ENCODE assay signal across 8 mouse cellular contexts in the genomic region with DNA sequence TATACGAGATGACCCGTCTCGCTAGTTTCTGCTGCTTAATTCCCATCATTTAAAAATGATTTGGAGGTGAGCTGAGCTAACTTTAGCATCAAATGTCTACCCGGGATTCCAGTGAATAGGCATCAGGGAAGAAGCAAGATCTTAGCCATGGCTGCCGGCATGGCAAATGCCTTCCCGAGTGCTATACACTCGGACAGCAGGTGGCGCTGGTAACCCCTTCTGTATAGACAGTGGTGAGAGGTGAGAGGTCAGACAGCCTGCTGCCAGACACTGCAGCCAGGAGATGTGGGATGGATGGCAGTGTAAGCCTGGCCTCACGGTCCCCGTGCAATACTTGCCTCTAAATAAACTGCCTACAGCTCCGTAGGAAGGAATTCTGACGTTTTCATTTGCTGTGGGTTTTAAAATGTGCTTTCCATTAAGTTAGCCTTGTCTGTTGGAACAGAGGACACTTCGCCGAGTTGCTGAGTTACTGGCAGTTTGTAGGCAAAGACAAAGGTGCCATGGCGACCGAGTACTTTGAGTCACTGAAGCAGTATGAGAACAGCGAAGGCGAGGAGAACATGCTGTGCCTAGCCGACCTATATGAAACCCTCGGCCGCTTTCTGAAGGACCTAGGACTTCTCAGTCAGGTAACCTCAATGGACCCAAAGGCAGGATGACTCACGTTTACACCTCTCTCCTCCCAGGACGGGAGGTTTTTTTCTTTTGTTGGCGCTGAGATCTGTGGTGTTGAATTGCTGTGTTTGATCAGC. TPM values are rescaled to one million over a fixed set of nuclear protein-coding genes. Genes with fewer than 3 reads are reported as not detected.
DNase-seq lines count a peak whose midpoint lies in the region; ATAC-seq lines count a peak whose summit lies in the region.

No protein-coding gene starts in this region.

- H3K4me1 ChIP-seq in forebrain, embryonic 10.5 days: 0 out of 2 replicates have a peak, but pooled peaks cover 5% of the 10 kb centered on the region
- H3K4me1 ChIP-seq in forebrain, embryonic 16.5 days (replicated peaks; ENCODE audit: control insufficient read depth, insufficient read depth, low read length): no peaks in the 10 kb centered on the region
- no peaks in the 10 kb centered on the region for H3K4me1 ChIP-seq in brown adipose tissue, adult 24 weeks (ENCODE audit: control insufficient read depth, insufficient read depth, insufficient read length, low read length)
- no peaks in the 10 kb centered on the region for H3K4me1 ChIP-seq in forebrain, embryonic 13.5 days
- H3K4me1 ChIP-seq in hindbrain, embryonic 14.5 days (replicated peaks; ENCODE audit: control insufficient read depth, insufficient read depth, low read length): no peaks in the 10 kb centered on the region

- no peak overlapping the region for H3K4me3 ChIP-seq in forebrain, embryonic 10.5 days
- no peak overlapping the region for H3K4me3 ChIP-seq in forebrain, embryonic 16.5 days (replicated peaks; ENCODE audit: low read length)
- H3K4me3 ChIP-seq in brown adipose tissue, adult 24 weeks (ENCODE audit: insufficient read depth, low read depth, low read length): peak overlapping the region; percentile 37
- no peak overlapping the region for H3K4me3 ChIP-seq in forebrain, embryonic 13.5 days
- no peak overlapping the region for H3K4me3 ChIP-seq in hindbrain, embryonic 14.5 days (replicated peaks; ENCODE audit: low read length)

- DNase-seq in forebrain, embryonic 10.5 days (ENCODE audit: extremely low spot score, low spot score): peak; percentile 69
- peak; percentile 74 for DNase-seq in hindbrain, embryonic 14.5 days (ENCODE audit: low spot score)
- peak; percentile 67 to 71 for DNase-seq in layer of hippocampus, postnatal 36 days
- peak; percentile 71 to 80 for DNase-seq in lung, postnatal 4 days
- peak; percentile 39 for DNase-seq in spleen, adult 12 weeks (ENCODE audit: low spot score)

- H3K27me3 ChIP-seq in forebrain, embryonic 10.5 days (ENCODE audit: poor library complexity, severe bottlenecking): no peaks in the 10 kb centered on the region
- H3K27me3 ChIP-seq in forebrain, embryonic 16.5 days (replicated peaks; ENCODE audit: control insufficient read depth, insufficient read depth, low read length): no peaks in the 10 kb centered on the region
- no peaks in the 10 kb centered on the region for H3K27me3 ChIP-seq in forebrain, embryonic 13.5 days
- no peaks in the 10 kb centered on the region for H3K27me3 ChIP-seq in hindbrain, embryonic 14.5 days (ENCODE audit: control insufficient read depth, insufficient read depth, low read length)

- WGBS in forebrain, embryonic 10.5 days: 53% methylated on average over 24 of the region's 24 CpGs
- WGBS in forebrain, embryonic 16.5 days: 55% methylated on average over 24 of the region's 24 CpGs
- 49% methylated on average over 24 of the region's 24 CpGs for WGBS in forebrain, embryonic 13.5 days
- 44% methylated on average over 24 of the region's 24 CpGs for WGBS in hindbrain, embryonic 14.5 days

- peaks cover 40% of the 10 kb centered on the region for H3K36me3 ChIP-seq in forebrain, embryonic 10.5 days (replicated peaks)
- no peaks in the 10 kb centered on the region for H3K36me3 ChIP-seq in forebrain, embryonic 16.5 days (ENCODE audit: control insufficient read depth, insufficient read depth)
- peaks cover 21% of the 10 kb centered on the region for H3K36me3 ChIP-seq in forebrain, embryonic 13.5 days (ENCODE audit: poor library complexity, severe bottlenecking)
- H3K36me3 ChIP-seq in hindbrain, embryonic 14.5 days (replicated peaks; ENCODE audit: control insufficient read depth, insufficient read depth): peaks cover 41% of the 10 kb centered on the region

- H3K9me3 ChIP-seq in forebrain, embryonic 10.5 days: no peaks in the 10 kb centered on the region
- H3K9me3 ChIP-seq in forebrain, embryonic 16.5 days (ENCODE audit: control insufficient read depth, low read length): no peaks in the 10 kb centered on the region
- no peaks in the 10 kb centered on the region for H3K9me3 ChIP-seq in forebrain, embryonic 13.5 days (replicated peaks)
- H3K9me3 ChIP-seq in hindbrain, embryonic 14.5 days (ENCODE audit: control insufficient read depth, low read length): no peaks in the 10 kb centered on the region

- H3K27ac ChIP-seq in forebrain, embryonic 10.5 days: no peak overlapping the region
- no peak overlapping the region for H3K27ac ChIP-seq in forebrain, embryonic 16.5 days (ENCODE audit: low read length)
- H3K27ac ChIP-seq in brown adipose tissue, adult 24 weeks (replicated peaks; ENCODE audit: low read depth, low read length): no peak overlapping the region
- H3K27ac ChIP-seq in forebrain, embryonic 13.5 days: no peak overlapping the region
- no peak overlapping the region for H3K27ac ChIP-seq in hindbrain, embryonic 14.5 days

- ATAC-seq in forebrain, embryonic 16.5 days: no peak; the same call in 1 of the 2 replicates
- 0 out of 2 replicates have a peak, but pooled peaks have one; percentile 50 for ATAC-seq in forebrain, embryonic 13.5 days
- 0 out of 2 replicates have a peak, but pooled peaks have one; percentile 51 for ATAC-seq in hindbrain, embryonic 14.5 days (ENCODE audit: low FRiP score)

- H3K4me2 ChIP-seq in forebrain, embryonic 16.5 days (ENCODE audit: low read length): no peak overlapping the region
- no peak overlapping the region for H3K4me2 ChIP-seq in forebrain, embryonic 13.5 days
- H3K4me2 ChIP-seq in hindbrain, embryonic 14.5 days (replicated peaks): no peak overlapping the region

- no peak overlapping the region for H3K9ac ChIP-seq in forebrain, embryonic 16.5 days (replicated peaks; ENCODE audit: low read depth, low read length)
- no peak overlapping the region for H3K9ac ChIP-seq in forebrain, embryonic 13.5 days
- H3K9ac ChIP-seq in hindbrain, embryonic 14.5 days: no peak overlapping the region; the same call in 1 of the 2 replicates

RNA-seq across cellular contexts. Expression of a gene that starts 5.0 kb away (rescaled TPM):
- polyA plus RNA-seq in forebrain, embryonic 10.5 days (2016; fragmentation: Nextera tagmentation; extraction: Ambion mirVana): not detected in 2 replicates
- not detected in 2 replicates for polyA plus RNA-seq in forebrain, embryonic 16.5 days (2015; fragmentation: Nextera tagmentation; extraction: Ambion mirVana)
- not detected in 2 replicates for polyA plus RNA-seq in brown adipose tissue, adult 24 weeks (2012; ENCODE audit: insufficient read depth, insufficient read length, missing spikeins)
- polyA plus RNA-seq in forebrain, embryonic 13.5 days (2015; fragmentation: Nextera tagmentation; extraction: Ambion mirVana): not detected in 2 replicates
- not detected in 2 replicates for polyA plus RNA-seq in hindbrain, embryonic 14.5 days (2014; fragmentation: Nextera tagmentation; extraction: Ambion mirVana)
- not detected for total RNA-seq in layer of hippocampus, postnatal 36 days (2021)

RNA-seq across cellular contexts. Expression of a gene that starts 27.5 kb away (rescaled TPM):
- polyA plus RNA-seq in forebrain, embryonic 10.5 days (2016; fragmentation: Nextera tagmentation; extraction: Ambion mirVana): 42.8 and 43.0 TPM in 2 replicates
- polyA plus RNA-seq in forebrain, embryonic 16.5 days (2015; fragmentation: Nextera tagmentation; extraction: Ambion mirVana): 63.8 and 68.5 TPM in 2 replicates
- polyA plus RNA-seq in brown adipose tissue, adult 24 weeks (2012; ENCODE audit: insufficient read depth, insufficient read length, missing spikeins): 15.2 and 21.2 TPM in 2 replicates
- polyA plus RNA-seq in forebrain, embryonic 13.5 days (2015; fragmentation: Nextera tagmentation; extraction: Ambion mirVana): 51.4 and 57.5 TPM in 2 replicates
- polyA plus RNA-seq in hindbrain, embryonic 14.5 days (2014; fragmentation: Nextera tagmentation; extraction: Ambion mirVana): 81.5 TPM in 2 replicates
- 10 to 100 TPM; 42.3 to 44.3 TPM for total RNA-seq in layer of hippocampus, postnatal 36 days (2021)

RNA-seq across cellular contexts. Expression of a gene that starts 27.7 kb away (rescaled TPM):
- 8.6 and 9.0 TPM in 2 replicates for polyA plus RNA-seq in forebrain, embryonic 10.5 days (2016; fragmentation: Nextera tagmentation; extraction: Ambion mirVana)
- polyA plus RNA-seq in forebrain, embryonic 16.5 days (2015; fragmentation: Nextera tagmentation; extraction: Ambion mirVana): 6.0 and 7.0 TPM in 2 replicates
- polyA plus RNA-seq in brown adipose tissue, adult 24 weeks (2012; ENCODE audit: insufficient read depth, insufficient read length, missing spikeins): 115 and 150 TPM in 2 replicates
- polyA plus RNA-seq in forebrain, embryonic 13.5 days (2015; fragmentation: Nextera tagmentation; extraction: Ambion mirVana): 5.6 and 6.8 TPM in 2 replicates
- polyA plus RNA-seq in hindbrain, embryonic 14.5 days (2014; fragmentation: Nextera tagmentation; extraction: Ambion mirVana): 7.6 and 10.0 TPM in 2 replicates
- total RNA-seq in layer of hippocampus, postnatal 36 days (2021): 10 to 100 TPM; 21.1 to 24.8 TPM

RNA-seq across cellular contexts. Expression of a gene that starts 33.1 kb away (rescaled TPM):
- polyA plus RNA-seq in forebrain, embryonic 10.5 days (2016; fragmentation: Nextera tagmentation; extraction: Ambion mirVana): 3.8 and 4.4 TPM in 2 replicates
- polyA plus RNA-seq in forebrain, embryonic 16.5 days (2015; fragmentation: Nextera tagmentation; extraction: Ambion mirVana): 2.0 and 3.9 TPM in 2 replicates
- 0.79 and 4.3 TPM in 2 replicates for polyA plus RNA-seq in brown adipose tissue, adult 24 weeks (2012; ENCODE audit: insufficient read depth, insufficient read length, missing spikeins)
- 2.9 and 3.1 TPM in 2 replicates for polyA plus RNA-seq in forebrain, embryonic 13.5 days (2015; fragmentation: Nextera tagmentation; extraction: Ambion mirVana)
- polyA plus RNA-seq in hindbrain, embryonic 14.5 days (2014; fragmentation: Nextera tagmentation; extraction: Ambion mirVana): 2.6 and 4.3 TPM in 2 replicates
- 1 to 10 TPM; 5.1 to 5.6 TPM for total RNA-seq in layer of hippocampus, postnatal 36 days (2021)

Comparison
In these comparisons a context has a peak if more than half of its experiments do, and no peak if none do; other contexts are left out.
1. RNA of a gene that starts 27.7 kb away (polyA plus RNA-seq): 115 to 150 TPM in brown adipose tissue, adult 24 weeks; 8.6 to 9.0 TPM in forebrain, embryonic 10.5 days, 7.6 to 10.0 TPM in hindbrain, embryonic 14.5 days, 6.0 to 7.0 TPM in forebrain, embryonic 16.5 days and 5.6 to 6.8 TPM in forebrain, embryonic 13.5 days; every median in the first group is over 10 times any median in the second.
2. Peak in every context shown above with its lines, with median percentiles within 50 percentile points of each other: DNase-seq.